Mouse (Mus musculus) heart, embryonic 14.5 days (tissue): ENCODE data around the gene Igflr1. TPM values are rescaled to one million over a fixed set of nuclear protein-coding genes. Genes with fewer than 3 reads are reported as not detected.

Experiments used
- ATAC-seq: fragments of 200-750 bp; cut with Nextera tagmentation; 2 replicates; pipeline ENCODE4 v1.8.0; 2017; ENCODE audit warnings: low read depth, moderate TSS enrichment; ENCODE audit not compliant: insufficient number of reproducible peaks, insufficient read depth, low FRiP score
- H3K27ac ChIP-seq, 2 experiments: fragments of 200-500 bp in 1 of 2; fragments of 300-500 bp in 1 of 2; sonication (generic) in 1 of 2; replicated peaks in 1 of 2; 2 replicates each; pipeline ENCODE4 v1.5.1; 2012 to 2014; ENCODE audit warnings: low read depth in 2 of 2, low read length in 2 of 2, control low read depth in 1 of 2, mild to moderate bottlenecking in 1 of 2, mixed read lengths in 1 of 2; ENCODE audit not compliant: control insufficient read depth in 1 of 2, insufficient read depth in 1 of 2
- H3K27me3 ChIP-seq: fragments of 300-500 bp; sonication (generic); 2 replicates; pipeline ENCODE4 v1.6.1; 2014; ENCODE audit warnings: mild to moderate bottlenecking, low read length, control low read depth; ENCODE audit not compliant: control insufficient read depth, insufficient read depth
- H3K36me3 ChIP-seq: fragments of 300-500 bp; sonication (generic); 2 replicates; pipeline ENCODE4 v1.6.1; 2014; ENCODE audit warnings: mild to moderate bottlenecking, control low read depth, low read length, mixed read lengths; ENCODE audit not compliant: control insufficient read depth, insufficient read depth
- H3K4me1 ChIP-seq, 2 experiments: fragments of 200-500 bp in 1 of 2; fragments of 300-500 bp in 1 of 2; sonication (generic) in 1 of 2; 2 replicates each; pipeline ENCODE4 v1.6.1; 2012 to 2014; ENCODE audit warnings: low read length in 2 of 2, control low read depth in 1 of 2, mixed read lengths in 1 of 2; ENCODE audit not compliant: control insufficient read depth in 2 of 2, insufficient read depth in 2 of 2
- H3K4me2 ChIP-seq: fragments of 300-500 bp; sonication (generic); 2 replicates; pipeline ENCODE4 v1.6.1; 2014; ENCODE audit warnings: mild to moderate bottlenecking, low read length
- H3K4me3 ChIP-seq, 2 experiments: fragments of 200-500 bp in 1 of 2; fragments of 300-500 bp in 1 of 2; sonication (generic) in 1 of 2; 2 replicates each; pipeline ENCODE4 v1.5.1; 2012 to 2014; ENCODE audit warnings: low read length in 2 of 2, mild to moderate bottlenecking in 2 of 2, control low read depth in 1 of 2, low read depth in 1 of 2, moderate library complexity in 1 of 2; ENCODE audit not compliant: control insufficient read depth in 1 of 2, insufficient read depth in 1 of 2
- H3K9ac ChIP-seq: fragments of 300-500 bp; sonication (generic); 2 replicates; pipeline ENCODE4 v1.6.1; 2014; ENCODE audit warnings: mild to moderate bottlenecking, low read length
- H3K9me3 ChIP-seq: fragments of 300-500 bp; sonication (generic); 2 replicates; pipeline ENCODE4 v1.6.1; 2016; ENCODE audit warnings: low read length, control low read depth; ENCODE audit not compliant: control insufficient read depth
- WGBS: fragments of 180-500 bp; shearing (Covaris S2); extraction: QIAGEN DNeasy Blood & Tissue Kit; methylation state at CpG from one replicate; pipeline ENCODE4 v1.1.7; 2014; 5-methylcytosine and 5-hydroxymethylcytosine counted together
- polyA plus RNA-seq: library from polyadenylated mRNA; unstranded; fragments of >200 nt; fragmentation: Nextera tagmentation; extraction: Ambion mirVana; gene quantifications from 2 replicates; pipeline ENCODE4 v1.2.1, GENCODE M21; 2014

Gene Igflr1
- polyA plus RNA-seq, 1 experiment from 2014 or later = 2.4 TPM

- peaks cover 42% of the 10 kb centered on the region for H3K36me3 ChIP-seq
- WGBS = under 1% methylated on average over 45 of the region's 45 CpGs
- H3K4me1 ChIP-seq = peaks cover 5 to 11% of the 10 kb centered on the region in 2 experiments
- peak within 1 kb of the TSS; percentile 95 to 98 for H3K27ac ChIP-seq
- H3K9me3 ChIP-seq = no peaks in the 10 kb centered on the region
- peak; percentile 89 for ATAC-seq
- H3K4me2 ChIP-seq = peak within 1 kb of the TSS; percentile 88
- peak within 1 kb of the TSS; percentile 90 for H3K9ac ChIP-seq
- peak within 1 kb of the TSS; percentile 79 to 80 for H3K4me3 ChIP-seq
- no peaks in the 10 kb centered on the region for H3K27me3 ChIP-seq
These were observed 1.9 kb upstream of the Igflr1 start, which contains the start of the genes U2af1l4, Gm49396 and Psenen for GRCm38 (mm10) chr7:30563117-30563905. Gene U2af1l4 (plus strand): TSS chr7:30563301. Gene Gm49396 (plus strand): TSS chr7:30563344. Gene Psenen (minus strand): TSS chr7:30563627.

- WGBS = 24% methylated on average over 6 of the region's 6 CpGs
- Histone ChIP-seq H3K4me3 (peak overlapping the region; percentile 79 to 80), H3K27ac (peak overlapping the region; percentile 22 to 98; a peak in 2 of 4 replicates), H3K36me3 (peaks cover 48% of the 10 kb centered on the region), H3K27me3 (no peaks in the 10 kb centered on the region), H3K4me2 (peak overlapping the region; percentile 71), H3K4me1 (peaks cover 3 to 6% of the 10 kb centered on the region in 2 experiments; a peak in 3 of 4 replicates), H3K9ac (peak overlapping the region; percentile 90), H3K9me3 (no peaks in the 10 kb centered on the region)
- ATAC-seq = no peak
These were observed 1.3 kb upstream of the Igflr1 start for GRCm38 (mm10) chr7:30563906-30564280.

GRCm38 (mm10) chr7:30566033-30566432 lies 806 bp downstream of the Igflr1 start:
- no peak overlapping the region for H3K4me2 ChIP-seq
- 82% methylated on average over 9 of the region's 9 CpGs for WGBS
- H3K9me3 ChIP-seq = no peaks in the 10 kb centered on the region
- no peak for ATAC-seq
- H3K9ac ChIP-seq = no peak overlapping the region
- H3K4me1 ChIP-seq = peaks cover 0 to 3% of the 10 kb centered on the region in 2 experiments; a peak in 1 of 4 replicates
- no peaks in the 10 kb centered on the region for H3K27me3 ChIP-seq
- no peak overlapping the region for H3K4me3 ChIP-seq
- peaks cover 69% of the 10 kb centered on the region for H3K36me3 ChIP-seq
- H3K27ac ChIP-seq = no peak overlapping the region

GRCm38 (mm10) chr7:30567555-30567954 lies 2.3 kb downstream of the Igflr1 start:
- no peak overlapping the region for H3K27ac ChIP-seq
- no peak overlapping the region for H3K4me3 ChIP-seq
- no peak for ATAC-seq
- no peaks in the 10 kb centered on the region for H3K27me3 ChIP-seq
- H3K9ac ChIP-seq = no peak overlapping the region
- peaks cover 84% of the 10 kb centered on the region for H3K36me3 ChIP-seq
- peaks cover 0 to 3% of the 10 kb centered on the region in 2 experiments; a peak in 1 of 4 replicates for H3K4me1 ChIP-seq
- no peak overlapping the region for H3K4me2 ChIP-seq
- WGBS = 89% methylated on average over 11 of the region's 11 CpGs
- no peaks in the 10 kb centered on the region for H3K9me3 ChIP-seq

GRCm38 (mm10) chr7:30572389-30572788 lies 7.2 kb downstream of the Igflr1 start:
- H3K27me3 ChIP-seq = no peaks in the 10 kb centered on the region
- H3K4me3 ChIP-seq = no peak overlapping the region
- H3K9ac ChIP-seq = no peak overlapping the region
- H3K9me3 ChIP-seq = no peaks in the 10 kb centered on the region
- no peak overlapping the region for H3K4me2 ChIP-seq
- ATAC-seq = no peak
- no peak overlapping the region for H3K27ac ChIP-seq
- WGBS = 77% methylated on average over 5 of the region's 5 CpGs
- no peaks in the 10 kb centered on the region for H3K4me1 ChIP-seq
- peaks cover 100% of the 10 kb centered on the region for H3K36me3 ChIP-seq

GRCm38 (mm10) chr7:30572969-30573368 lies 7.7 kb downstream of the Igflr1 start:
- H3K27ac ChIP-seq = no peak overlapping the region
- no peaks in the 10 kb centered on the region for H3K27me3 ChIP-seq
- H3K4me3 ChIP-seq = no peak overlapping the region
- no peaks in the 10 kb centered on the region for H3K9me3 ChIP-seq
- 55% methylated on average over 2 of the region's 2 CpGs for WGBS
- no peak overlapping the region for H3K4me2 ChIP-seq
- no peak overlapping the region for H3K9ac ChIP-seq
- ATAC-seq = no peak
- no peaks in the 10 kb centered on the region for H3K4me1 ChIP-seq
- H3K36me3 ChIP-seq = peaks cover 100% of the 10 kb centered on the region

- Histone ChIP-seq H3K4me2 (no peak overlapping the region), H3K27me3 (no peaks in the 10 kb centered on the region), H3K27ac (no peak overlapping the region), H3K36me3 (peaks cover 100% of the 10 kb centered on the region), H3K4me3 (no peak overlapping the region), H3K4me1 (no peaks in the 10 kb centered on the region), H3K9ac (no peak overlapping the region), H3K9me3 (no peaks in the 10 kb centered on the region)
- 92% methylated on average over 8 of the region's 8 CpGs for WGBS
- ATAC-seq = no peak
These were observed 14.7 kb downstream of the Igflr1 start for GRCm38 (mm10) chr7:30579950-30580349.
